Mouse (Mus musculus): Measurements from ENCODE around the gene Tpp2.

GRCm38 (mm10) chr1:43996914-43997589 lies 63.6 kb downstream of the Tpp2 start:
- TF ChIP-seq POLR2A (IDR thresholded peaks at IDR 0.05; ENCODE audit: insufficient read depth, low read length) = no peak
- TF ChIP-seq CTCF (IDR thresholded peaks at IDR 0.05; ENCODE audit: low read depth, low read length) = no peak
- TF ChIP-seq EP300 (IDR thresholded peaks at IDR 0.05; ENCODE audit: insufficient read depth, low read depth, low read length) = no peak

Measured in ES-Bruce4 (cell line).